Mouse (Mus musculus) cortical plate, adult 2 months (tissue): Measurements from ENCODE around the gene Tom1.

Source experiments
- CTCF ChIP-seq: fragments of 200-500 bp; IDR thresholded peaks from 2 replicates; pipeline ENCODE4 v1.5.1; 2011; ENCODE audit warnings: mild to moderate bottlenecking, control low read depth, low read length; ENCODE audit not compliant: insufficient read depth; ENCODE audit errors: extremely low read depth
- POLR2A ChIP-seq: fragments of 200-500 bp; IDR thresholded peaks from 2 replicates; pipeline ENCODE4 v1.6.1; 2011; ENCODE audit warnings: mild to moderate bottlenecking, low read length, control low read depth; ENCODE audit not compliant: insufficient read depth; ENCODE audit errors: extremely low read depth

DNA sequence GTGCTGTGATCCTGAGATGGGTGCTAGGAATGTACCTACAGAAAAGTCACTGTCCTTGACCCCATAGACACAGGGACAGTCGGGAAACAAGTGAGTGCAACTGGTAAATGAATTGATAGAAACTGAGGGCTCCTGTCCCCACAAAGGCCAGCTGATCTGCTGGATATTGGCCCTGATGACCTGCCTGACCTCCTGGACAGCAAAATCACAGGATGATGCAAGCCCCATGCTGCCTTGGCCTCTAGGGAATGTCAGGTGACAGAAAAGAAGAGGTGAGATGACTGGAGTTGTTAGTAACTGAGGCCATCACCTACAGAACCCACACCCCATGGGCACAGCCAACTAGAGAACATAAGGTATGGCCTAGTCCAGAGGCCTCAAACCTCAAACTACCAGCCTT, 44.7 kb downstream of the Tom1 start:
- TF ChIP-seq CTCF (no peak), POLR2A (no peak)
